Mouse (Mus musculus) liver, embryonic 18 days (tissue): Measurements from ENCODE around the gene Rab8a. TPM values are rescaled to one million over a fixed set of nuclear protein-coding genes. Genes with fewer than 3 reads are reported as not detected.

Experiments
- polyA plus RNA-seq: library from polyadenylated mRNA; depleted of rRNA; stranded (reverse); fragments of >200 nt; gene quantifications from 2 replicates; pipeline ENCODE4 v1.2.3, GENCODE M21; 2012; rRNA removed

Rab8a gene
- polyA plus RNA-seq, result 66.6 and 67.5 TPM in 2 replicates

DNA sequence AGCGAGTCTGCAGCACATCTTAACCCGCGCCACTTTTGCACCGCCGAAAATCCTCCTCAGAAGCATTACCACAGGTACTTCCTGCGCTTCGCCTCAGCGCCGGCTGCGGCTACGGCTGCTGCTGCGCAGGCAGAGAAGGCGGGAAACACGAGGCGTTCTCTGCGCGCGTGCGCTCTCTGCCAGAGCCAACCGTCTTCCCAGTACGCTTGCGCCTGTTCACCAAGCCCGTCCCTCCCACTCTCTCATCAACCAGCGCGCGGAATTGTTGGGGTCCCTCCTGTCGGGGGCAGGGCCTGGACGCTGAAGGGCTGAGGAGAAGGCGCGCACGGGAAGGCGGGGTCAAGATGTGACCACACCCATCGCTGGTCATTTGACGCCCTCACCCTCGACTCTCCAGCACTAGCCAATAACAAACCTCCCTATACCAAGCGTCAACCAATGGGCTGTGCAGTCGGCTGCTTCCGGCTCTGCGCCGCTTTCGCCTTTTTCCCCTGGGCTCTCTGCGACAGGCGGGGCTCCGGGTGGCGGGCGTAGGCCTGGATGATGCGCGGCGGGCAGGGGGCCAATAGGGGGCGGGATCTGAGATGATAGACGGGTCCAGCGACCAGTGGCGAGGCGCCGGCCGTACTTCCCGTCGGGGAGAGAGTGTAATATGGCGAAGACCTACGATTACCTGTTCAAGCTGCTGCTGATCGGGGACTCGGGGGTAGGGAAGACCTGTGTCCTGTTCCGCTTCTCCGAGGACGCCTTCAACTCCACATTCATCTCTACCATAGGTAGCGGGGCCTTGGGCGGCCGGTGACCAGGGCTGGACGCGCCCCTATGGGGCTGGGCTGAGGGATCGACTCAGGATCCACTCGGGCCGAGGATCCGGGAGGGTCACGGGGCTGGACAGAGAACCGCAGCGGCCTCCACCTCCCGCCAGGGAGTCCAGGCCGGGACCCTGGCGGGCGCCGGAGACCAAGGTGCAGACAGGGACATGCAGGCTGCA lies at the start of gene Rab8a:
Gene Rab8a, plus strand, starts transcription at position 494 of the 991 bp plus-strand sequence.

GRCm38 (mm10) chr8:72134756-72135445 lies 26.1 kb upstream of the Rab8a start, which contains the start of gene Tpm4:
Tpm4 (plus strand) TSS chr8:72134975.

DNA sequence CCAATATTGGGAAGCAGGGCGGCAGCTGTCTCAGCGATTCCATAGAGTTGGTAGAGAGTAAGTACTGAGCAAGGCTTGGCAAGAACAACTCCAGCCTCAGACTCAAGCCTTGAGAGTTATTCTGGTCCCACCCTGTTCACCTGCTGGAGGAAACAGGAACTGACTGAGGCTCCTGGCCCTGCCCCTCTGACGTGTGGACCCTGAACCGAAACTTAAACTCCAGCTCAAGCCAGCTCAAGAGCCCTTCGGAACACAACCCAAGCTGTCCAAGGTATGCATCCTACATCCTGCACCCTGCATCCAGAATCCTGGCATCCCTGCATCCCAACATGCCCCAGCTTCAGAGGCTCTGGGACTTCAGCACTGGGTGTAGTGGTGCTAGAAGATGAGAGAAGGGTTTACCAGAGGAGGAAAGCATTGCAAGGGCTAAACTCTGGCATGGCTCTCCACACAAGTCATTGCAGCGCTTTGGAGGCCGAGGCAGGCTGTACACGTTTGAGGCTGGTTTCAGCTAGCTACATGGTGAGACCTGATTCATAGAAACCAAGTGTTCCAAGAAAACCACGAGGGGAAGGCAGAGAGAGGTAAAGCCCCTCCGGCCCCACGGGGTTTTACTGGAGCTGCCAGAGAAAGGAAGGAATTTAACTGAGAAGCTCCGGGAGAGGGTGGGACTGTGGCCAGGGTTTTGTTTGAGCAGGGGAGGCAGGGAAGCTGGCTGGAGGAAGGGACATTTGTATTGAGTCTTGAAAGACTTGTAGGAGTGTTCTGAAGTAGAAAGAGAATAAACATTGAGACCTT lies 28.6 kb downstream of the Rab8a start, which contains the start of gene Hsh2d:
Gene Hsh2d, plus strand, starts transcription at position 222 of the 798 bp plus-strand sequence.

DNA sequence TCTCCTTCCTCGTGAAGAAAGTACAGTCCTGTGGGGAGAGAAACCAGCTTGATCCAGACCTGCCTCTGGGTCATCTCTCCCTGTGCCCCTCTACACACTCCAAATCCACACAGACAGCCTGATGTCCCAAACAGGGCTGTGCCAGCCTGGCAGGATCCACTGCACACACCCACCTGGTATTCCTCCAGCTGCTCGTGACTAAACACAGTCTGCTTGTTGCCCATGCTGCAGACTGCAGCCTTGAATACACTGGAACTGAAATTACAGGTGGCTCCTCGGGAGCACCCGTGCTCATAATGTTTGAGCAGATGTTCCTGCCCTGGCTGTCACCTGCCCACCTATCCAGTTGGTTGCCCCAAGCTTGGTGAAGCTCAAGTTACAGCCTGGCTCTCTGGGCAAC lies 51.8 kb downstream of the Rab8a start, which contains the start of gene Cib3:
Gene Cib3, minus strand, starts transcription at position 87 of the 400 bp plus-strand sequence.

DNA sequence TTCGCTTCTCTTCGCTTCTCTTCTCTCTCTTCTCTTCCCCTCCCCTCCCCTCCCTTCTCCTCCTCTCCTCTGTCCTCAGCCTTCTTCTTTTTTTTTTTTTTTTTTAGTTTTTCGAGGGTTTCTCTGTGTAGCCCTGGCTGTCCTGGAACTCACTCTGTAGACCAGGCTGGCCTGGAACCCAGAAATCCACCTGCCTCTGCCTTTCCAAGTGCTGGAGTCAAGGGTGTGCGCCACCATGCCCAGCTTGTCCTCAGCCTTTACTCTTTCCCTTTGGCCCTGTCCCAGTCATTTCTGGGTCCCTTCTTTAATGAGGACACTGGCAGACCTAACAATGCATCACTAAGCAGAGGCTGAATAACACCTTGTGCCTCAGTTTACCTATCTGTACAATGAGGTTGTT lies 52.5 kb downstream of the Rab8a start, which contains the start of gene Gm11034:
Gene Gm11034, minus strand, starts transcription at position 101 of the 400 bp plus-strand sequence.

GRCm38 (mm10) chr8:72219541-72220363 lies 58.8 kb downstream of the Rab8a start, which contains the start of gene Fam32a:
Fam32a (plus strand) TSS chr8:72219730.

Other genes starting within 250 kb of the Rab8a start
- gene Zfp961, start 210.2 kb upstream of the Rab8a start, polyA plus RNA-seq, result 6.4 and 7.1 TPM in 2 replicates
- 5.9 and 6.0 TPM in 2 replicates for gene Cyp4f18, start 151.6 kb upstream of the Rab8a start, polyA plus RNA-seq
- gene Olfr372, start 120.0 kb upstream of the Rab8a start, polyA plus RNA-seq, result not detected in 2 replicates
- gene Olfr373, start 78.0 kb upstream of the Rab8a start, polyA plus RNA-seq, result not detected in 2 replicates
- 0.01 TPM in 1 of 2 replicates, not detected in the other for gene Olfr374, start 54.2 kb upstream of the Rab8a start, polyA plus RNA-seq
- 60.7 and 68.7 TPM in 2 replicates for gene Tpm4, start 26.2 kb upstream of the Rab8a start, polyA plus RNA-seq
- 0.89 and 1.6 TPM in 2 replicates for gene Hsh2d, start 28.4 kb downstream of the Rab8a start, polyA plus RNA-seq
- gene Cib3, start 51.6 kb downstream of the Rab8a start, polyA plus RNA-seq, result 0.03 TPM in 1 of 2 replicates, not detected in the other
- not detected in 2 replicates for gene Gm11034, start 52.4 kb downstream of the Rab8a start, polyA plus RNA-seq
- gene Fam32a, start 58.5 kb downstream of the Rab8a start, polyA plus RNA-seq, result 28.3 and 28.8 TPM in 2 replicates
- 33.5 and 36.0 TPM in 2 replicates for gene Ap1m1, start 78.8 kb downstream of the Rab8a start, polyA plus RNA-seq
- 5.7 and 6.6 TPM in 2 replicates for gene Gm10282, start 144.1 kb downstream of the Rab8a start, polyA plus RNA-seq
- gene Klf2, start 157.8 kb downstream of the Rab8a start, polyA plus RNA-seq, result 4.9 and 5.6 TPM in 2 replicates